Mouse (Mus musculus): ENCODE data around the gene Fam69a. TPM values are rescaled to one million over a fixed set of nuclear protein-coding genes. Genes with fewer than 3 reads are reported as not detected.

The Fam69a gene
- polyA plus RNA-seq, 1 experiment from 2014 or later, result 22.7 TPM

DNA sequence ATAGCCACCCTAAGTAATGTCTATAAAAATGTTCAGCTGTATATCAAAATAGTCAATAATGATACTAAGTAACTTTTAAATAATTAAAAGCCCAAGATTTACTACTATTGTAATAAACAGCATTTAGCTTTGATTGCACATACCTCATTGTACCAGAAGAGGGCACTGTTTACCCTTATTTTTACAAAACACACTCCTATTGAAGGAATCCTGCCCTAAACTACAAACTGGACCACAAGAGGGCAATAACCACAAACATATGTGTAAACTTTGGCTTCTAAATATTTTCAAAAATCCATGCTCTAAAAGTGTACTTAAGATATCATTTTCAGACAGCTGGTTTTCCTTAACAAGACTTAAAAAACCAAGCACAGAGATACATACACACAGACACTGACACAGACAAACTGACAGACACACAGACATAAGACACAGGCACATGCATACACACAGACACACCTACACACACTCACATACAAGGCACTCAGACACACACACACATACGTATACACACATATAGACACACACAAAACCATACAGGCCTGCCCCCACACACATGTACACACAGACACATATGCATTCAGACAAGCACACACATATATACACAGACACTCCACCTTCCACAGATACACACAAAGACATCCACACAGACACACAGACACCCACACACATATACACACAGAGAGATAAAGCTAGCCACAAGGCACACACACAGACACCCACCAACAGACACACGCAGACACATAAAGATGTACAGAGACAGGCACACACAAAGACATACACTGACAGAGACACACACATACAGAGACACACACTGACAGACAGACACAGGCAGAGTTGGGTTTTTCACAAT is 65.3 kb downstream of the Fam69a start:
- no peak overlapping the region for H3K4me2 ChIP-seq

DNA sequence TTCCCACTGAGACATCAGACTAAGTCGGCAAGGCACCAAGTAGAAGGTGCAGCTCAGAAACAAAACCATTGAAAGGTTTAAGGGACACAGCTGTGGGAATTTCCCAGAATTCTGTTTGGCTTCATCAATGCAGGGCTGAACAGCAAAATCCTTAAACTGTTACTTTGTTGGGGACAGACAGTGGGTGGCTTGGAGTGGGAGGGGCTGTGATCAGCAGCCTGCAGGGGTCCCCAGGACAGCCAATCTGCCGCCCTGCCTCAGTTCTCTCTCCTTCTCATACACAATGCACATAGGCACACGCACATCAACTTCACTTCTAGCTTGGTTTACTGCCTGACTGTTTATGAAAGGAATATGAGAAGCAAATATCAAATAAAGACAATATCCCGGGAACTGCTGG is 71.6 kb downstream of the Fam69a start:
- H3K9me3 ChIP-seq, result no peaks in the 10 kb centered on the region
- no peak overlapping the region for H3K4me2 ChIP-seq
- no peaks in the 10 kb centered on the region for H3K4me1 ChIP-seq
- no peaks in the 10 kb centered on the region for H3K27me3 ChIP-seq
- WGBS, result 50% methylated on average over 4 of the region's 4 CpGs
- ATAC-seq (ENCODE audit: borderline replicate concordance, extremely low read depth, low FRiP score, low TSS enrichment), result no peak
- no peaks in the 10 kb centered on the region for H3K36me3 ChIP-seq
- no peak overlapping the region for H3K27ac ChIP-seq
- no peak overlapping the region for H3K9ac ChIP-seq
- no peak overlapping the region for H3K4me3 ChIP-seq

More for the DNA sequence above, 65.3 kb downstream of the Fam69a start:
- Histone ChIP-seq H3K9me3 (no peaks in the 10 kb centered on the region), H3K9ac (no peak overlapping the region), H3K27ac (no peak overlapping the region), H3K4me1 (no peaks in the 10 kb centered on the region), H3K27me3 (no peaks in the 10 kb centered on the region), H3K4me3 (no peak overlapping the region), H3K36me3 (no peaks in the 10 kb centered on the region)
- 78% methylated on average over 2 of the region's 2 CpGs for WGBS
- no peak for ATAC-seq (ENCODE audit: borderline replicate concordance, extremely low read depth, low FRiP score, low TSS enrichment)

DNA sequence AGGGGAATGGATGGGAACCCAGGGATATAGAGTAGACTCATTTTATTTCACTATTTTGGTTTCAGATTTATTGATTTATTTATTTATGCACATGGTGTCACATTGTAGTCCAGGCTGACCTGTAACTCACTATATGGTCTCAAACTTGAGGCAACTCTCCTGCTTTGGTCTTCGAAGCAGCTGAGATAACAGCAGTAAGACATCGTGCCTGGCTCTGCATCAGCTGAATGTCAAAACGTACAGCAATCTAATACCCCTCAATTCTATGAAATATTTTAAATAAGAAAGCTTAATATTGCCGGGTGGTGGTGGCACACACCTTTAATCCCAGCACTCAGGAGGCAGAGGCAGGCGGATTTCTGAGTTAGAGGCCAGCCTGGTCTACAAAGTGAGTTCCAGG is 75.9 kb downstream of the Fam69a start:
- H3K27me3 ChIP-seq, result no peaks in the 10 kb centered on the region
- 88% methylated on average over 5 of the region's 5 CpGs for WGBS

DNA sequence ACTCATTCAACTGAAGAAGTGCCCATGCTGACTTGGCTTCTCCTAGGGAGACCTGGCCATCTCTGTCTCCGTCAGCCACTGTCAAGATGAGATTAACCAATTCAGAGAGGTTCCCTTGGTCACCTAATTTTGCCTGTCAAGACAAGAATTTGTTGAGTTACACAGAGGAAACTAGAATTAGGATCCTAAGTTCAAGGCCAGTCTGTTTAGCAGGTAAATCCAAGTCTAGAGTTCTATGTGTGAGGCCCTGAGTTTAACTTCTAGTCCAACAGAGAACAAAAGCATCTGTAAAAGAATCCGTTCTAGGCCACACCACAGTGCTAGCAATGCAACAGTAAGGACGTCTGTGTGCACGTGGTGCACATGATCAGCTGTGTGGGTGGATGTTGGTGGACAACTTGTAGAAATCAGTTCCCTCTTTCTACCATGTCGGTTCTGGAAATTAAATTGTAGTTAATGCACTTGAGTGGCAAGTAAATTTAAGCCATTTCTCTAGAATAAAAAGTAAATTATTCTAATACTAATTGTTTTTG is 76.7 kb downstream of the Fam69a start:
- H3K9me3 ChIP-seq, result no peaks in the 10 kb centered on the region
- no peak overlapping the region for H3K9ac ChIP-seq
- no peak overlapping the region for H3K4me3 ChIP-seq
- H3K4me1 ChIP-seq, result no peaks in the 10 kb centered on the region
- no peak overlapping the region for H3K27ac ChIP-seq
- 57% methylated on average over 5 of the region's 5 CpGs for WGBS
- peaks cover 50% of the 10 kb centered on the region for H3K36me3 ChIP-seq
- no peak for ATAC-seq (ENCODE audit: borderline replicate concordance, extremely low read depth, low FRiP score, low TSS enrichment)
- no peak overlapping the region for H3K4me2 ChIP-seq
- H3K27me3 ChIP-seq, result no peaks in the 10 kb centered on the region

More for the DNA sequence above, 75.9 kb downstream of the Fam69a start:
- no peak for ATAC-seq (ENCODE audit: borderline replicate concordance, extremely low read depth, low FRiP score, low TSS enrichment)
- Histone ChIP-seq H3K4me3 (no peak overlapping the region), H3K4me1 (no peaks in the 10 kb centered on the region), H3K9me3 (no peaks in the 10 kb centered on the region), H3K27ac (no peak overlapping the region), H3K9ac (no peak overlapping the region), H3K4me2 (no peak overlapping the region), H3K36me3 (peaks cover 42% of the 10 kb centered on the region)

DNA sequence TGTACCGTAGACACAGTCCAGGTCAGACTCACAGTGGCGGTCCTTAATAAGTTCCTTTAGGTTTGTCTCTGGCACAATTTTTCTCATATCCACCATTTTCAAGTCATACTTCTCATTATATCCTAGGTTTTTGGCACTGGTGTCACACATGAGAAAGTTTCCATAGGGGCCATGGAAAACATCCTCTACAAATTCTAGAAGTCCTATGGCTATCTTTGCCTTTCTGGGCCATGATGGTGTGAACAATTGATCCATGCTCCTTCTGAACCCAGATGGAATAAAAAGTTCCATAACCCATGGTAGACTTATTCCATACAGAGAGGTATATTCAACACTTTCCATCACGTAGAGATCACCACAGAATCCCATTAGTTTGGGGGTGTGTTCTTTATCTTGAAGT is 77.2 kb downstream of the Fam69a start:
- no peak for ATAC-seq (ENCODE audit: borderline replicate concordance, extremely low read depth, low FRiP score, low TSS enrichment)
- Histone ChIP-seq H3K4me1 (no peaks in the 10 kb centered on the region), H3K9me3 (no peaks in the 10 kb centered on the region), H3K4me3 (no peak overlapping the region), H3K9ac (no peak overlapping the region), H3K4me2 (no peak overlapping the region), H3K27ac (no peak overlapping the region), H3K27me3 (no peaks in the 10 kb centered on the region), H3K36me3 (peaks cover 55% of the 10 kb centered on the region)
- 82% methylated on average over 3 of the region's 3 CpGs for WGBS

DNA sequence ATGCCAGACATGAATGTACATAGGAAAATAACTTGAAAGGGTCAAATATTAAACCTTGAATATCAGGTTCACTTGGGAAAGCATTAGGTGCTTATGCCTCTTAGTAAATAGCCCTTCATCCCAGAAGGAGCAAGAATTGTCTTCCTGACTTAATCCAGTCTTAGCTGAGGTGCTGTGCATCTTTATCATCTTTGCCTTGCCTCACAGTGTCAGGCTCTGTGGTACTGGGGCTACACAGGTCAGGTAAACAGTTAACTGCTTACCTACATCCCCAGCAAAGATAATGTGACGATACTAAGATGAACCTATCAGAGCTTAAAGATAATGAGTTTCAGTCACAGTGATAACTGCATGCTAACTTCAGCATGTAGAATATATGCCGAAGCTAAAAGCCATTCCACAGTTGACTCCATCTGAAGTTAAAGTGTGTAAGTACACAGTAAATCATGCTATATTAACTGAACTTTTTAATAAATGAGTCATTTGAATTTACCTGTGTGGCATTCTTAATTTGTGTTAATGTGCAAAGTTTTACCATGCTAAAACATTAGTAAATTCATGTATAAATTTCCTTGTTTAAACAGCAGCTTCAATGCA is 78.3 kb downstream of the Fam69a start:
- H3K36me3 ChIP-seq, result peaks cover 65% of the 10 kb centered on the region
- H3K9ac ChIP-seq, result no peak overlapping the region
- H3K27me3 ChIP-seq, result no peaks in the 10 kb centered on the region
- no peak overlapping the region for H3K27ac ChIP-seq
- ATAC-seq (ENCODE audit: borderline replicate concordance, extremely low read depth, low FRiP score, low TSS enrichment), result no peak
- H3K4me1 ChIP-seq, result no peaks in the 10 kb centered on the region
- no peaks in the 10 kb centered on the region for H3K9me3 ChIP-seq
- no peak overlapping the region for H3K4me2 ChIP-seq
- no peak overlapping the region for H3K4me3 ChIP-seq
- WGBS, result 84% methylated on average over 2 of the region's 2 CpGs

DNA sequence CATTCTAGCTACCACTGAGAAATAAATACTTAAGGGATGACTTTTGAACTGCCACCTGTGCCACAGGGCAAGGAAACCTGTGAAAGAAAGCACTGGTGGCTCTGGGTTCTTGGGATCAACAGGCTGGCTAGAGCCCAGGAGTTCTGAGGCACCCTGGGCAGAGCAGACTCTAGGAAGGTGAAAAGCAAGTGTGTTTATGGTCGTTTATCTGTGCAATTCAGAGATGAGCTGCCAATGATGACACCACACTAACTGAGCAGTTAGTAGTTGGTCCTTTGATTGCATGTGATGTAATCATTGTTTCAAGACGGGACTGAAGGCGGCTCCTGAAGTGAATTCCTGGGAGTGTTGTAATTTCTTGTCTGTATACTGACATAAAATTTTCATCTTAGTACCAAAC is 82.6 kb downstream of the Fam69a start:
- no peaks in the 10 kb centered on the region for H3K9me3 ChIP-seq
- peaks cover 67% of the 10 kb centered on the region for H3K36me3 ChIP-seq
- H3K4me1 ChIP-seq, result peaks cover 7% of the 10 kb centered on the region; the same call in 1 of the 2 replicates
- no peak overlapping the region for H3K27ac ChIP-seq
- ATAC-seq (ENCODE audit: borderline replicate concordance, extremely low read depth, low FRiP score, low TSS enrichment), result no peak
- no peak overlapping the region for H3K9ac ChIP-seq
- H3K4me2 ChIP-seq, result no peak overlapping the region
- H3K4me3 ChIP-seq, result no peak overlapping the region
- no peaks in the 10 kb centered on the region for H3K27me3 ChIP-seq
- 69% methylated on average over 3 of the region's 3 CpGs for WGBS

DNA sequence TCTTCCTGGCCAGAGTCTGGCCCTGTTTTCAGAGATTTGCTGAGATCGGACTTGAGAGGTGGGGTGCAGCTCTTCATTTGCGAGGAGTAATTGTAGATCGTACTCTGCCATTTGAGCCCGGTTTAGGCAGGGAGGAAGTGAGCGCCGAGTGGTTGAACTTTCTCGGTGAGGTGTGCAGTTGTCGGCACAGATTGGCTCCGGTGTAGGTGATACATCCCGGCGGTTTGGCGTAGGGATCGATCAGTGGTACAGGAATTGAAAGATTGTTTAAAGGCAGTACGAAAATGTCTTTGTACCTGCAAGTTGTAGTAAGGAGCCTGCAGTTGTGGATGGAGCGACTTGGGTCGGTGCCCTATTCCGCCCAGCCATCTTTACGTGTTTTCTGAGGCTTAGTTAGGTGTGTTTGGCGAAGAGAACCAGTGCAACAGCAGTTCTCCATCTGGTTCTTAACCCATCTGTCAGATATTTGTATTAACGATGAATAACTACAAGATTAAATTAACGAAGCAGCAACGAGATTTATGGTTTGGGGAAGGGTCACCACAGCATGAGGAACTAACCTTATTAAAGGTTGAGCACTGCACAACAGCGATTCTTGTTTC is 85.8 kb downstream of the Fam69a start:
- Histone ChIP-seq H3K36me3 (peaks cover 35% of the 10 kb centered on the region), H3K4me2 (peak overlapping the region; percentile 63), H3K4me3 (peak overlapping the region; percentile 81), H3K4me1 (peaks cover 7% of the 10 kb centered on the region; the same call in 1 of the 2 replicates), H3K9ac (peak overlapping the region; percentile 94), H3K27me3 (no peaks in the 10 kb centered on the region), H3K27ac (peak overlapping the region; percentile 78), H3K9me3 (no peaks in the 10 kb centered on the region)
- 0% methylated on average over 23 of the region's 23 CpGs for WGBS
- no peak for ATAC-seq (ENCODE audit: borderline replicate concordance, extremely low read depth, low FRiP score, low TSS enrichment)

DNA sequence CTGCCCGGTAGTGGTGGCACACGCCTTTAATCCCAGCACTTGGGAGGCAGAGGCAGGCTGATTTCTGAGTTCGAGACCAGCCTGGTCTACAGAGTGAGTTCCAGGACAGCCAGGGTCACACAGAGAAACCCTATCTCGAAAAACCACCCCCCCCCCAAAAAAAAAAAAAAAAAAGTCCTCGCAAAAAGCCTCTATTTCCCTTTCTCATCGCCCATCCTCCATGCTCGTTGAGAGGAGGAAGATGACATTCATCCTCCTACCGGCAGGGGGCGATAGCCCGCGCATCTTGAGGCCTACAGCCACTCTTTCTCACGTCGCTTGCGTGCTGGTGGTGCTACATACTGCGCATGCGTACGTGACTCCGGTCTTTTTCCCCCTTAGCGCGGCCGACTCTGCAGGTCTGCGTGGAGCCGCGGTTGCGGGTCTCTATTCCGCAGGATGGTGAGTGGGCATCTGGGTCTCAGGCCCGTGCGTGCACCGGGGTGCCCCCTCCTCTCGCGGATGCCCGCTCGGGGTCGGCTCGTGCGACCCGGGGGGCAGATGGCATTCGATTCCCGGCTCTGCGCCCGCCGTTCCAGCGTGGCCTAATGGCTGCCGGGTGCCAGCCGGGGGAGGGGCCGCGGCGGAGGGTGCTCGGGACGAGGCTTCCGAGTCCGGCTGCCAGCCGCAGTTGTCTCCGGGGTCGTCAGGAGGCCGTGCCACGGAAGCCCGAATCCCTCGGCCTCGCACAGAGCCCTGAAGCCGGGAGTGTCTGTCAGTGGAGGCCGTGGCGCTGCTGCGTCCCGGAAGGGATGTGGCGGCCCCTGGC is 86.5 kb downstream of the Fam69a start, which contains the start of gene Rpl5:
TSS of gene Rpl5 (plus strand) at position 297 of the 808 bp plus-strand sequence.
- Histone ChIP-seq H3K36me3 (peaks cover 28% of the 10 kb centered on the region), H3K27me3 (no peaks in the 10 kb centered on the region), H3K9me3 (no peaks in the 10 kb centered on the region), H3K27ac (peak within 1 kb of the TSS; percentile 78), H3K4me2 (peak within 1 kb of the TSS; percentile 63), H3K4me1 (peaks cover 7% of the 10 kb centered on the region; the same call in 1 of the 2 replicates), H3K4me3 (peak within 1 kb of the TSS; percentile 81), H3K9ac (peak within 1 kb of the TSS; percentile 94)
- 3% methylated on average over 66 of the region's 66 CpGs for WGBS
- peak; percentile 97 for ATAC-seq (ENCODE audit: borderline replicate concordance, extremely low read depth, low FRiP score, low TSS enrichment)

DNA sequence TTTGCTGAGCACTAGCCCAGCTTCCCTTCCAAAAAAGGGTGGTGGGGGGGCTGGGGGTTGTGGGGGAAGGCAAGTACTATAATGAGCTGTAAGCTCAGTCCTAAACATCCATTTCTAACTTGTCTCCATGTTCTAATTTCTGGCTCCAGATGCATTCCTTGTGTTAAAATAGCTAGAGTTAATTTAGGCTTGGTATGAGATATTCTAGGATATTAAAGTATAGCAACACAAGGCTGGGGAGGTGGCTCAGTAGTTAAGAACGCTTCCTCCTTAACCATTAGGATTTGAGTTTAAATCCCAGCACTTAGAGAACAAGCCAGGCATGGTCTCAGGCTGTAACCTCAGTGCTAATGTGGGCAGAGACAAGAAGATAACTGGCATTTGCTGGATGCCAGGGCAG is 90.6 kb downstream of the Fam69a start:
- H3K4me1 ChIP-seq, result no peaks in the 10 kb centered on the region
- 63% methylated on average over 1 of the region's 1 CpGs for WGBS
- no peak overlapping the region for H3K27ac ChIP-seq
- H3K9ac ChIP-seq, result no peak overlapping the region
- H3K4me2 ChIP-seq, result no peak overlapping the region
- H3K9me3 ChIP-seq, result no peaks in the 10 kb centered on the region
- H3K36me3 ChIP-seq, result no peaks in the 10 kb centered on the region
- no peaks in the 10 kb centered on the region for H3K27me3 ChIP-seq
- H3K4me3 ChIP-seq, result no peak overlapping the region
- ATAC-seq (ENCODE audit: borderline replicate concordance, extremely low read depth, low FRiP score, low TSS enrichment), result no peak

DNA sequence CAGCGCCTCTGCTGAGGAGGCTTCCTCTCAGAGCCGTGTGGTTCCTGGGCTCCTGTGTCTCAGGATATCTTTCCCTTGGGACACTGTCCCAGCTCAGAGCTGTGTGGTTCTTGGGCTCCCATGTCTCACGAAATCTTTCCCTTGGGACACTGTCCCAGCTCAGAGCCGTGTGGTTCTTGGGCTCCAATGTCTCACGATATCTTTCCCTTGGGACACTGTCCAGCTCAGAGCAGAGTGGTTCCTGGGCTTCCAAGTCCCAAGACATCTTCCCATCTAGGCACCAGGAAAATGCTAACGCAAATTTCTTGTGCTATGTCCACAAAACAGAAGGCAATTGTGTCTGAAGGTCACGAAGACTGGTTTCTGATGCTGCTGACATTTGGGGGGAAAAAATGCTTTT is 92.2 kb downstream of the Fam69a start:
- H3K9me3 ChIP-seq, result no peaks in the 10 kb centered on the region
- no peak overlapping the region for H3K4me3 ChIP-seq
- H3K4me1 ChIP-seq, result no peaks in the 10 kb centered on the region
- no peaks in the 10 kb centered on the region for H3K27me3 ChIP-seq
- H3K36me3 ChIP-seq, result no peaks in the 10 kb centered on the region
- no peak overlapping the region for H3K4me2 ChIP-seq
- H3K27ac ChIP-seq, result no peak overlapping the region
- 68% methylated on average over 7 of the region's 7 CpGs for WGBS
- H3K9ac ChIP-seq, result no peak overlapping the region
- no peak for ATAC-seq (ENCODE audit: borderline replicate concordance, extremely low read depth, low FRiP score, low TSS enrichment)

Measured in lung, embryonic 15.5 days (tissue).